Mouse (Mus musculus) hindbrain, embryonic 14.5 days (tissue): Measurements from ENCODE around the gene Car3. TPM values are rescaled to one million over a fixed set of nuclear protein-coding genes. Genes with fewer than 3 reads are reported as not detected.

ENCODE experiments used
- ATAC-seq: fragments of 200-750 bp; cut with Nextera tagmentation; 2 replicates; pipeline ENCODE4 v1.8.0; 2017; ENCODE audit warnings: moderate number of reproducible peaks, mild to moderate bottlenecking, moderate TSS enrichment, moderate library complexity; ENCODE audit not compliant: low FRiP score
- DNase-seq: peaks from one replicate; pipeline ENCODE4 v3.0.0-alpha.2; 2015; ENCODE audit warnings: low spot score
- H3K27ac ChIP-seq: fragments of 300-500 bp; sonication (generic); 2 replicates; pipeline ENCODE4 v1.5.1; 2014; ENCODE audit warnings: mild to moderate bottlenecking, moderate library complexity
- H3K27me3 ChIP-seq: fragments of 300-500 bp; sonication (generic); 2 replicates; pipeline ENCODE4 v1.6.1; 2014; ENCODE audit warnings: mild to moderate bottlenecking, low read length, mixed read lengths; ENCODE audit not compliant: control insufficient read depth, insufficient read depth
- H3K36me3 ChIP-seq: fragments of 300-500 bp; sonication (generic); replicated peaks from 2 replicates; pipeline ENCODE4 v1.6.1; 2014; ENCODE audit not compliant: control insufficient read depth, insufficient read depth
- H3K4me1 ChIP-seq: fragments of 300-500 bp; sonication (generic); replicated peaks from 2 replicates; pipeline ENCODE4 v1.6.1; 2014; ENCODE audit warnings: antibody characterized with exemption, low read length, mixed read lengths; ENCODE audit not compliant: control insufficient read depth, insufficient read depth
- H3K4me2 ChIP-seq: fragments of 300-500 bp; sonication (generic); replicated peaks from 2 replicates; pipeline ENCODE4 v1.6.1; 2014; ENCODE audit warnings: mild to moderate bottlenecking, moderate library complexity
- H3K4me3 ChIP-seq: fragments of 300-500 bp; sonication (generic); replicated peaks from 2 replicates; pipeline ENCODE4 v1.5.1; 2014; ENCODE audit warnings: mild to moderate bottlenecking, low read length
- H3K9ac ChIP-seq: fragments of 300-500 bp; sonication (generic); 2 replicates; pipeline ENCODE4 v1.6.1; 2014
- H3K9me3 ChIP-seq: fragments of 300-500 bp; sonication (generic); 2 replicates; pipeline ENCODE4 v1.6.1; 2016; ENCODE audit warnings: low read length; ENCODE audit not compliant: control insufficient read depth
- WGBS: fragments of 180-500 bp; shearing (Covaris S2); extraction: QIAGEN DNeasy Blood & Tissue Kit; methylation state at CpG from one replicate; pipeline ENCODE4 v1.1.7; 2014; 5-methylcytosine and 5-hydroxymethylcytosine counted together
- polyA plus RNA-seq: library from polyadenylated mRNA; unstranded; fragments of >200 nt; fragmentation: Nextera tagmentation; extraction: Ambion mirVana; gene quantifications from 2 replicates; pipeline ENCODE4 v1.2.1, GENCODE M21; 2014

Gene Car3
- polyA plus RNA-seq, 1 experiment from 2014 or later = 0.82 TPM

- DNase-seq = no peak
- no peak for ATAC-seq
- Histone ChIP-seq H3K4me2 (no peak overlapping the region), H3K27ac (no peak overlapping the region), H3K9me3 (no peaks in the 10 kb centered on the region), H3K27me3 (no peaks in the 10 kb centered on the region), H3K9ac (no peak overlapping the region), H3K4me1 (no peaks in the 10 kb centered on the region), H3K36me3 (no peaks in the 10 kb centered on the region), H3K4me3 (no peak overlapping the region)
- 76% methylated on average over 5 of the region's 5 CpGs for WGBS
Measured at GRCm38 (mm10) chr3:14853966-14854365, 9.3 kb upstream of the Car3 start.

GRCm38 (mm10) chr3:14854446-14854845, 8.9 kb upstream of the Car3 start:
- Histone ChIP-seq H3K9me3 (no peaks in the 10 kb centered on the region), H3K4me1 (no peaks in the 10 kb centered on the region), H3K4me3 (no peak overlapping the region), H3K27me3 (no peaks in the 10 kb centered on the region), H3K9ac (no peak overlapping the region), H3K36me3 (no peaks in the 10 kb centered on the region), H3K4me2 (no peak overlapping the region), H3K27ac (no peak overlapping the region)
- WGBS = 71% methylated on average over 1 of the region's 1 CpGs
- ATAC-seq = no peak
- no peak for DNase-seq

- H3K9ac ChIP-seq = no peak overlapping the region
- WGBS = 89% methylated on average over 3 of the region's 3 CpGs
- ATAC-seq (no peak), DNase-seq (no peak)
- H3K4me2 ChIP-seq = no peak overlapping the region
- H3K4me3 ChIP-seq = no peak overlapping the region
- no peaks in the 10 kb centered on the region for H3K27me3 ChIP-seq
- H3K9me3 ChIP-seq = no peaks in the 10 kb centered on the region
- peaks cover 6% of the 10 kb centered on the region for H3K4me1 ChIP-seq
- no peak overlapping the region for H3K27ac ChIP-seq
- no peaks in the 10 kb centered on the region for H3K36me3 ChIP-seq
Measured at GRCm38 (mm10) chr3:14857874-14858273, 5.4 kb upstream of the Car3 start.

GRCm38 (mm10) chr3:14860291-14860690, 3.0 kb upstream of the Car3 start:
- no peaks in the 10 kb centered on the region for H3K27me3 ChIP-seq
- no peak for ATAC-seq
- H3K9ac ChIP-seq = no peak overlapping the region
- H3K36me3 ChIP-seq = no peaks in the 10 kb centered on the region
- H3K4me2 ChIP-seq = no peak overlapping the region
- DNase-seq = no peak
- H3K27ac ChIP-seq = no peak overlapping the region
- H3K4me1 ChIP-seq = peaks cover 11% of the 10 kb centered on the region
- H3K4me3 ChIP-seq = no peak overlapping the region
- H3K9me3 ChIP-seq = no peaks in the 10 kb centered on the region
- 81% methylated on average over 3 of the region's 3 CpGs for WGBS

- no peak overlapping the region for H3K9ac ChIP-seq
- H3K9me3 ChIP-seq = no peaks in the 10 kb centered on the region
- DNase-seq (no peak), ATAC-seq (no peak)
- peaks cover 11% of the 10 kb centered on the region for H3K4me1 ChIP-seq
- H3K4me2 ChIP-seq = no peak overlapping the region
- no peaks in the 10 kb centered on the region for H3K36me3 ChIP-seq
- no peaks in the 10 kb centered on the region for H3K27me3 ChIP-seq
- no peak overlapping the region for H3K27ac ChIP-seq
- 98% methylated on average over 1 of the region's 1 CpGs for WGBS
- H3K4me3 ChIP-seq = no peak overlapping the region
Measured at GRCm38 (mm10) chr3:14861165-14861564, 2.1 kb upstream of the Car3 start.

- DNase-seq = no peak
- 17% methylated on average over 4 of the region's 4 CpGs for WGBS
- no peak overlapping the region for H3K9ac ChIP-seq
- peak overlapping the region; percentile 37; the same call in 1 of the 2 replicates for H3K4me3 ChIP-seq
- H3K9me3 ChIP-seq = no peaks in the 10 kb centered on the region
- no peaks in the 10 kb centered on the region for H3K36me3 ChIP-seq
- peak overlapping the region; percentile 98 for H3K4me2 ChIP-seq
- no peak for ATAC-seq
- H3K4me1 ChIP-seq = peaks cover 11% of the 10 kb centered on the region
- no peak overlapping the region for H3K27ac ChIP-seq
- H3K27me3 ChIP-seq = no peaks in the 10 kb centered on the region
Measured at GRCm38 (mm10) chr3:14861787-14862186, 1.5 kb upstream of the Car3 start.

- peak overlapping the region; percentile 98 for H3K4me2 ChIP-seq
- under 1% methylated on average over 9 of the region's 9 CpGs for WGBS
- no peak overlapping the region for H3K27ac ChIP-seq
- H3K4me3 ChIP-seq = peak overlapping the region; percentile 37
- ATAC-seq (peak; percentile 83), DNase-seq (no peak)
- no peaks in the 10 kb centered on the region for H3K9me3 ChIP-seq
- H3K9ac ChIP-seq = peak overlapping the region; percentile 49
- no peaks in the 10 kb centered on the region for H3K27me3 ChIP-seq
- peaks cover 11% of the 10 kb centered on the region for H3K4me1 ChIP-seq
- H3K36me3 ChIP-seq = no peaks in the 10 kb centered on the region
Measured at GRCm38 (mm10) chr3:14862654-14863021, 674 bp upstream of the Car3 start.

GRCm38 (mm10) chr3:14863922-14864321, 610 bp downstream of the Car3 start:
- Histone ChIP-seq H3K27ac (no peak overlapping the region), H3K4me1 (peaks cover 11% of the 10 kb centered on the region), H3K4me2 (no peak overlapping the region), H3K36me3 (no peaks in the 10 kb centered on the region), H3K27me3 (no peaks in the 10 kb centered on the region), H3K9me3 (no peaks in the 10 kb centered on the region), H3K9ac (no peak overlapping the region), H3K4me3 (no peak overlapping the region)
- DNase-seq (no peak), ATAC-seq (no peak)
- 87% methylated on average over 2 of the region's 2 CpGs for WGBS

- Histone ChIP-seq H3K4me3 (no peak overlapping the region), H3K27ac (no peak overlapping the region), H3K4me2 (no peak overlapping the region), H3K36me3 (no peaks in the 10 kb centered on the region), H3K27me3 (no peaks in the 10 kb centered on the region), H3K9ac (no peak overlapping the region), H3K9me3 (no peaks in the 10 kb centered on the region), H3K4me1 (peaks cover 11% of the 10 kb centered on the region)
- ATAC-seq (no peak), DNase-seq (no peak)
- WGBS = 81% methylated on average over 2 of the region's 2 CpGs
Measured at GRCm38 (mm10) chr3:14865941-14866340, 2.6 kb downstream of the Car3 start.

GRCm38 (mm10) chr3:14869779-14870178, 6.5 kb downstream of the Car3 start:
- no peaks in the 10 kb centered on the region for H3K36me3 ChIP-seq
- H3K9me3 ChIP-seq = no peaks in the 10 kb centered on the region
- WGBS = 22% methylated on average over 11 of the region's 11 CpGs
- no peaks in the 10 kb centered on the region for H3K4me1 ChIP-seq
- H3K4me2 ChIP-seq = peak overlapping the region; percentile 18; the same call in 1 of the 2 replicates
- DNase-seq (peak; percentile 73), ATAC-seq (peak; percentile 53)
- no peak overlapping the region for H3K4me3 ChIP-seq
- H3K27me3 ChIP-seq = no peaks in the 10 kb centered on the region
- no peak overlapping the region for H3K9ac ChIP-seq
- H3K27ac ChIP-seq = no peak overlapping the region
